Mouse (Mus musculus): Measurements from ENCODE around the gene Chrna1. TPM values are rescaled to one million over a fixed set of nuclear protein-coding genes. Genes with fewer than 3 reads are reported as not detected.
"Not testable (repeated sequence)": the region's sequence is repeated elsewhere in the genome, so short reads cannot be mapped to it uniquely, and the experiment has no call there.

Gene Chrna1
- polyA plus RNA-seq, 1 experiment from 2014 or later, result 3.2 TPM

GRCm38 (mm10) chr2:73571901-73572300 lies 8.2 kb downstream of the Chrna1 start:
- Histone ChIP-seq H3K9ac (no peak overlapping the region), H3K4me2 (peak overlapping the region; percentile 57; the same call in 1 of the 2 replicates), H3K4me1 (peaks cover 27% of the 10 kb centered on the region; the same call in 1 of the 2 replicates), H3K27ac (no peak overlapping the region), H3K27me3 (peaks cover 47% of the 10 kb centered on the region), H3K4me3 (no peak overlapping the region), H3K36me3 (no peaks in the 10 kb centered on the region), H3K9me3 (no peaks in the 10 kb centered on the region)
- ATAC-seq (ENCODE audit: insufficient number of reproducible peaks, insufficient read depth, low FRiP score, low TSS enrichment, low read depth), result no peak
- 53% methylated on average over 6 of the region's 6 CpGs for WGBS

GRCm38 (mm10) chr2:73571304-73571703 lies 8.8 kb downstream of the Chrna1 start:
- ATAC-seq (ENCODE audit: insufficient number of reproducible peaks, insufficient read depth, low FRiP score, low TSS enrichment, low read depth), result no peak

GRCm38 (mm10) chr2:73566989-73567605 lies 13.0 kb downstream of the Chrna1 start:
- Histone ChIP-seq H3K4me2 (peak overlapping the region; percentile 57), H3K27ac (no peak overlapping the region), H3K9ac (no peak overlapping the region), H3K4me1 (peaks cover 26% of the 10 kb centered on the region), H3K4me3 (peak overlapping the region; percentile 25; the same call in 1 of the 2 replicates), H3K27me3 (peaks cover 24% of the 10 kb centered on the region; the same call in 1 of the 2 replicates), H3K9me3 (no peaks in the 10 kb centered on the region), H3K36me3 (no peaks in the 10 kb centered on the region)
- ATAC-seq (ENCODE audit: insufficient number of reproducible peaks, insufficient read depth, low FRiP score, low TSS enrichment, low read depth), result no peak
- WGBS, result 15% methylated on average over 8 of the region's 8 CpGs

More at GRCm38 (mm10) chr2:73571304-73571703, 8.8 kb downstream of the Chrna1 start:
- Histone ChIP-seq H3K4me3 (no peak overlapping the region), H3K36me3 (no peaks in the 10 kb centered on the region), H3K9ac (no peak overlapping the region), H3K4me1 (peaks cover 27% of the 10 kb centered on the region; the same call in 1 of the 2 replicates), H3K4me2 (no peak overlapping the region), H3K27me3 (peaks cover 42% of the 10 kb centered on the region), H3K9me3 (no peaks in the 10 kb centered on the region), H3K27ac (no peak overlapping the region)
- 95% methylated on average over 9 of the region's 9 CpGs for WGBS

- H3K4me2 ChIP-seq, result no peak overlapping the region
- no peak overlapping the region for H3K4me3 ChIP-seq
- peaks cover 26% of the 10 kb centered on the region for H3K4me1 ChIP-seq
- WGBS, result 17% methylated on average over 7 of the region's 7 CpGs
- H3K9me3 ChIP-seq, result no peaks in the 10 kb centered on the region
- H3K36me3 ChIP-seq, result no peaks in the 10 kb centered on the region
- no peak overlapping the region for H3K9ac ChIP-seq
- H3K27me3 ChIP-seq, result peaks cover 19% of the 10 kb centered on the region; the same call in 1 of the 2 replicates
- no peak for ATAC-seq (ENCODE audit: insufficient number of reproducible peaks, insufficient read depth, low FRiP score, low TSS enrichment, low read depth)
- H3K27ac ChIP-seq, result no peak overlapping the region
Observed at GRCm38 (mm10) chr2:73566162-73566561, 14.0 kb downstream of the Chrna1 start.

- peaks cover 30% of the 10 kb centered on the region for H3K4me1 ChIP-seq
- H3K4me2 ChIP-seq, result no peak overlapping the region
- H3K27ac ChIP-seq, result no peak overlapping the region
- no peak overlapping the region for H3K4me3 ChIP-seq
- no peaks in the 10 kb centered on the region for H3K9me3 ChIP-seq
- no peaks in the 10 kb centered on the region for H3K36me3 ChIP-seq
- H3K9ac ChIP-seq, result no peak overlapping the region
- ATAC-seq (ENCODE audit: insufficient number of reproducible peaks, insufficient read depth, low FRiP score, low TSS enrichment, low read depth), result no peak
- H3K27me3 ChIP-seq, result peaks cover 10% of the 10 kb centered on the region; the same call in 1 of the 2 replicates
- WGBS, result 40% methylated on average over 7 of the region's 7 CpGs
Observed at GRCm38 (mm10) chr2:73563690-73564089, 16.4 kb downstream of the Chrna1 start.

- Histone ChIP-seq H3K27ac (no peak overlapping the region), H3K36me3 (no peaks in the 10 kb centered on the region), H3K4me2 (no peak overlapping the region), H3K4me1 (peaks cover 30% of the 10 kb centered on the region), H3K27me3 (peaks cover under 1% of the 10 kb centered on the region; the same call in 1 of the 2 replicates), H3K9me3 (no peaks in the 10 kb centered on the region), H3K4me3 (no peak overlapping the region), H3K9ac (no peak overlapping the region)
- no peak for ATAC-seq (ENCODE audit: insufficient number of reproducible peaks, insufficient read depth, low FRiP score, low TSS enrichment, low read depth)
- WGBS, result 64% methylated on average over 9 of the region's 9 CpGs
Observed at GRCm38 (mm10) chr2:73562656-73563055, 17.5 kb downstream of the Chrna1 start.

- Histone ChIP-seq H3K27me3 (no peaks in the 10 kb centered on the region), H3K9ac (no peak overlapping the region), H3K9me3 (no peaks in the 10 kb centered on the region), H3K36me3 (no peaks in the 10 kb centered on the region), H3K27ac (no peak overlapping the region), H3K4me2 (peak overlapping the region; percentile 67), H3K4me3 (peak overlapping the region; percentile 40), H3K4me1 (peaks cover 24% of the 10 kb centered on the region)
- ATAC-seq (ENCODE audit: insufficient number of reproducible peaks, insufficient read depth, low FRiP score, low TSS enrichment, low read depth), result no peak
- 6% methylated on average over 8 of the region's 8 CpGs for WGBS
Observed at GRCm38 (mm10) chr2:73561665-73562063, 18.5 kb downstream of the Chrna1 start.

GRCm38 (mm10) chr2:73560899-73561664 lies 19.1 kb downstream of the Chrna1 start:
- Histone ChIP-seq H3K9ac (peak overlapping the region; percentile 55; the same call in 1 of the 2 replicates), H3K9me3 (no peaks in the 10 kb centered on the region), H3K27ac (no peak overlapping the region), H3K27me3 (no peaks in the 10 kb centered on the region), H3K4me1 (peaks cover 24% of the 10 kb centered on the region), H3K4me2 (peak overlapping the region; percentile 67), H3K4me3 (peak overlapping the region; percentile 40), H3K36me3 (no peaks in the 10 kb centered on the region)
- ATAC-seq (ENCODE audit: insufficient number of reproducible peaks, insufficient read depth, low FRiP score, low TSS enrichment, low read depth), result no peak
- whole genome bisulfite sequencing, result 2% methylated on average over 23 of the region's 23 CpGs

GRCm38 (mm10) chr2:73560445-73560844 lies 19.7 kb downstream of the Chrna1 start:
- ATAC-seq (ENCODE audit: insufficient number of reproducible peaks, insufficient read depth, low FRiP score, low TSS enrichment, low read depth), result no peak
- peak overlapping the region; percentile 67 for H3K4me2 ChIP-seq
- peaks cover 24% of the 10 kb centered on the region for H3K4me1 ChIP-seq
- H3K9me3 ChIP-seq, result no peaks in the 10 kb centered on the region
- no peak overlapping the region for H3K9ac ChIP-seq
- WGBS, result 37% methylated on average over 7 of the region's 7 CpGs
- H3K27me3 ChIP-seq, result no peaks in the 10 kb centered on the region
- peak overlapping the region; percentile 40 for H3K4me3 ChIP-seq
- no peaks in the 10 kb centered on the region for H3K36me3 ChIP-seq
- H3K27ac ChIP-seq, result no peak overlapping the region

- no peak for ATAC-seq (ENCODE audit: insufficient number of reproducible peaks, insufficient read depth, low FRiP score, low TSS enrichment, low read depth)
- no peak overlapping the region for H3K4me2 ChIP-seq
- no peak overlapping the region for H3K27ac ChIP-seq
- no peaks in the 10 kb centered on the region for H3K27me3 ChIP-seq
- WGBS, result 79% methylated on average over 8 of the region's 8 CpGs
- no peak overlapping the region for H3K4me3 ChIP-seq
- H3K9ac ChIP-seq, result no peak overlapping the region
- H3K4me1 ChIP-seq, result peaks cover 19% of the 10 kb centered on the region
- H3K9me3 ChIP-seq, result no peaks in the 10 kb centered on the region
- no peaks in the 10 kb centered on the region for H3K36me3 ChIP-seq
Observed at GRCm38 (mm10) chr2:73557956-73558355, 22.2 kb downstream of the Chrna1 start.

- H3K9me3 ChIP-seq; H3K9ac ChIP-seq; H3K27me3 ChIP-seq; H3K4me3 ChIP-seq; H3K36me3 ChIP-seq; H3K27ac ChIP-seq; H3K4me2 ChIP-seq; ATAC-seq (ENCODE audit: insufficient number of reproducible peaks, insufficient read depth, low FRiP score, low TSS enrichment, low read depth): not testable (repeated sequence)
- WGBS, result 94% methylated on average over 3 of the region's 3 CpGs
- peaks cover 12% of the 10 kb centered on the region for H3K4me1 ChIP-seq
Observed at GRCm38 (mm10) chr2:73557061-73557460, 23.1 kb downstream of the Chrna1 start.

- no peaks in the 10 kb centered on the region for H3K27me3 ChIP-seq
- no peak overlapping the region for H3K4me2 ChIP-seq
- no peaks in the 10 kb centered on the region for H3K36me3 ChIP-seq
- 0 out of 2 replicates have a peak, but pooled peaks cover 3% of the 10 kb centered on the region for H3K4me1 ChIP-seq
- no peaks in the 10 kb centered on the region for H3K9me3 ChIP-seq
- ATAC-seq (ENCODE audit: insufficient number of reproducible peaks, insufficient read depth, low FRiP score, low TSS enrichment, low read depth), result no peak
- H3K27ac ChIP-seq, result no peak overlapping the region
- WGBS, result 39% methylated on average over 3 of the region's 3 CpGs
- H3K4me3 ChIP-seq, result no peak overlapping the region
- H3K9ac ChIP-seq, result no peak overlapping the region
Observed at GRCm38 (mm10) chr2:73554389-73554788, 25.7 kb downstream of the Chrna1 start.
